Mouse (Mus musculus) small intestine, adult 2 months (tissue): ENCODE data around the gene Zrsr1. TPM values are rescaled to one million over a fixed set of nuclear protein-coding genes. Genes with fewer than 3 reads are reported as not detected.

ENCODE experiments used
- H3K27ac ChIP-seq: fragments of 200-500 bp; 2 replicates; pipeline ENCODE4 v1.5.1; 2012; ENCODE audit warnings: low read depth, low read length, control low read depth, inconsistent platforms; ENCODE audit not compliant: insufficient read depth
- H3K27me3 ChIP-seq: fragments of 200-500 bp; 2 replicates; pipeline ENCODE4 v1.6.1; 2012; ENCODE audit warnings: mild to moderate bottlenecking, moderate library complexity, low read length, inconsistent platforms; ENCODE audit not compliant: control insufficient read depth, insufficient read depth
- H3K36me3 ChIP-seq: fragments of 200-500 bp; 2 replicates; pipeline ENCODE4 v1.6.1; 2012; ENCODE audit warnings: mild to moderate bottlenecking, low read length, control low read depth, inconsistent platforms; ENCODE audit not compliant: control insufficient read depth, insufficient read depth
- H3K4me1 ChIP-seq: fragments of 200-500 bp; 2 replicates; pipeline ENCODE4 v1.6.1; 2012; ENCODE audit warnings: low read length, inconsistent platforms, mixed read lengths; ENCODE audit not compliant: control insufficient read depth, insufficient read depth, insufficient read length
- H3K4me3 ChIP-seq: fragments of 200-500 bp; 2 replicates; pipeline ENCODE4 v1.5.1; 2012; ENCODE audit warnings: low read depth, mild to moderate bottlenecking, control low read depth, inconsistent platforms, low read length, moderate library complexity
- CTCF ChIP-seq: fragments of 200-500 bp; IDR thresholded peaks from 2 replicates; pipeline ENCODE4 v1.5.1; 2012; ENCODE audit warnings: low read depth, mild to moderate bottlenecking, control low read depth, inconsistent platforms, low read length, moderate library complexity, mixed read lengths; ENCODE audit not compliant: insufficient replicate concordance, insufficient read length; ENCODE audit errors: extremely low read depth
- POLR2A ChIP-seq: fragments of 200-500 bp; IDR thresholded peaks from 2 replicates; pipeline ENCODE4 v1.6.1; 2012; ENCODE audit warnings: low read depth, mild to moderate bottlenecking, control low read depth, inconsistent platforms, low read length, moderate library complexity
- WGBS: fragments of 180-500 bp; shearing (Covaris S2); methylation state at CpG from one replicate; pipeline ENCODE4 v1.1.7; 2018; 5-methylcytosine and 5-hydroxymethylcytosine counted together
- polyA plus RNA-seq: library from polyadenylated mRNA; depleted of rRNA; stranded (reverse); fragments of >200 nt; gene quantifications from 2 replicates; pipeline ENCODE4 v1.2.3, GENCODE M21; 2012

Gene Zrsr1
- polyA plus RNA-seq, 1 experiment = 3.9 TPM

- H3K27me3 ChIP-seq = no peaks in the 10 kb centered on the region
- H3K36me3 ChIP-seq = peaks cover 4% of the 10 kb centered on the region
- H3K4me1 ChIP-seq = peaks cover 4% of the 10 kb centered on the region; the same call in 1 of the 2 replicates
- 2% methylated on average over 42 of the region's 42 CpGs for WGBS
- peak within 1 kb of the TSS; percentile 78 for H3K4me3 ChIP-seq
- peak within 1 kb of the TSS; percentile 96 for H3K27ac ChIP-seq
- peak; percentile 44; the same call in 1 of the 2 replicates for TF ChIP-seq CTCF
- TF ChIP-seq POLR2A = peak; percentile 71
Measured at GRCm38 (mm10) chr11:22981984-22982757, 10.4 kb downstream of the Zrsr1 start, which contains the start of the genes Gm28048 and Commd1. Gene Gm28048 (minus strand): TSS chr11:22982090. Gene Commd1 (minus strand): TSS chr11:22982382.

GRCm38 (mm10) chr11:22982846-22983245 is 11.0 kb downstream of the Zrsr1 start:
- Histone ChIP-seq H3K4me1 (peaks cover 4% of the 10 kb centered on the region; the same call in 1 of the 2 replicates), H3K27me3 (no peaks in the 10 kb centered on the region), H3K27ac (no peak overlapping the region), H3K36me3 (peaks cover 2% of the 10 kb centered on the region), H3K4me3 (no peak overlapping the region)
- 65% methylated on average over 6 of the region's 6 CpGs for WGBS
- TF ChIP-seq POLR2A (no peak), CTCF (no peak)

- Histone ChIP-seq H3K4me1 (peaks cover 4% of the 10 kb centered on the region; the same call in 1 of the 2 replicates), H3K27ac (no peak overlapping the region), H3K4me3 (no peak overlapping the region), H3K27me3 (no peaks in the 10 kb centered on the region), H3K36me3 (no peaks in the 10 kb centered on the region)
- TF ChIP-seq POLR2A (no peak), CTCF (no peak)
- WGBS = 72% methylated on average over 3 of the region's 3 CpGs
Measured at GRCm38 (mm10) chr11:22985510-22985909, 13.7 kb downstream of the Zrsr1 start.

GRCm38 (mm10) chr11:22987357-22987756 is 15.6 kb downstream of the Zrsr1 start:
- no peaks in the 10 kb centered on the region for H3K36me3 ChIP-seq
- 26% methylated on average over 2 of the region's 2 CpGs for WGBS
- H3K4me1 ChIP-seq = no peaks in the 10 kb centered on the region; the same call in 1 of the 2 replicates
- H3K4me3 ChIP-seq = no peak overlapping the region
- no peak overlapping the region for H3K27ac ChIP-seq
- no peaks in the 10 kb centered on the region for H3K27me3 ChIP-seq
- TF ChIP-seq CTCF = no peak

- Histone ChIP-seq H3K27me3 (no peaks in the 10 kb centered on the region), H3K36me3 (peaks cover 9% of the 10 kb centered on the region), H3K4me1 (no peaks in the 10 kb centered on the region; the same call in 1 of the 2 replicates), H3K27ac (no peak overlapping the region; the same call in 1 of the 2 replicates), H3K4me3 (no peak overlapping the region)
- WGBS = 16% methylated on average over 1 of the region's 1 CpGs
- TF ChIP-seq POLR2A (no peak), CTCF (no peak)
Measured at GRCm38 (mm10) chr11:22989786-22990185, 18.0 kb downstream of the Zrsr1 start.

GRCm38 (mm10) chr11:22990393-22991126 is 18.8 kb downstream of the Zrsr1 start, which contains the start of gene Cct4:
Gene Cct4 (plus strand): TSS chr11:22990519.
- no peaks in the 10 kb centered on the region for H3K27me3 ChIP-seq
- WGBS = under 1% methylated on average over 66 of the region's 66 CpGs
- TF ChIP-seq CTCF = no peak
- peak; percentile 68 for TF ChIP-seq POLR2A
- peaks cover 14% of the 10 kb centered on the region for H3K36me3 ChIP-seq
- peak within 1 kb of the TSS; percentile 87 for H3K4me3 ChIP-seq
- peak within 1 kb of the TSS; percentile 59 for H3K27ac ChIP-seq
- no peaks in the 10 kb centered on the region; the same call in 1 of the 2 replicates for H3K4me1 ChIP-seq
